Mouse (Mus musculus) midbrain, embryonic 10.5 days (tissue): ENCODE data around the gene Sccpdh. TPM values are rescaled to one million over a fixed set of nuclear protein-coding genes. Genes with fewer than 3 reads are reported as not detected.
"Not testable (repeated sequence)": the region's sequence is repeated elsewhere in the genome, so short reads cannot be mapped to it uniquely, and the experiment has no call there.

Experiments
- DNase-seq: peaks from one replicate; pipeline ENCODE4 v3.0.0-alpha.2; 2017; ENCODE audit warnings: low spot score
- H3K27ac ChIP-seq: fragments of 300-500 bp; sonication (generic); replicated peaks from 2 replicates; pipeline ENCODE4 v1.5.1; 2016; ENCODE audit warnings: mild to moderate bottlenecking
- H3K27me3 ChIP-seq: fragments of 300-500 bp; sonication (generic); 2 replicates; pipeline ENCODE4 v1.6.1; 2016; ENCODE audit warnings: low read depth, mild to moderate bottlenecking; ENCODE audit not compliant: poor library complexity, severe bottlenecking
- H3K36me3 ChIP-seq: fragments of 300-500 bp; sonication (generic); 2 replicates; pipeline ENCODE4 v1.6.1; 2016; ENCODE audit warnings: mild to moderate bottlenecking, moderate library complexity
- H3K4me1 ChIP-seq: fragments of 300-500 bp; sonication (generic); 2 replicates; pipeline ENCODE4 v1.6.1; 2016
- H3K4me3 ChIP-seq: fragments of 300-500 bp; sonication (generic); 2 replicates; pipeline ENCODE4 v1.5.1; 2016; ENCODE audit warnings: mild to moderate bottlenecking, moderate library complexity
- H3K9me3 ChIP-seq: fragments of 300-500 bp; sonication (generic); replicated peaks from 2 replicates; pipeline ENCODE4 v1.6.1; 2016; ENCODE audit warnings: mild to moderate bottlenecking
- WGBS: fragments of 180-500 bp; shearing (Covaris S2); methylation state at CpG from one replicate; pipeline ENCODE4 v1.1.7; 2016; 5-methylcytosine and 5-hydroxymethylcytosine counted together
- polyA plus RNA-seq: library from polyadenylated mRNA; unstranded; fragments of >200 nt; fragmentation: Nextera tagmentation; extraction: Ambion mirVana; gene quantifications from 2 replicates; pipeline ENCODE4 v1.2.1, GENCODE M21; 2016

Gene Sccpdh
- polyA plus RNA-seq, 1 experiment from 2014 or later: 78.0 TPM

GRCm38 (mm10) chr1:179677031-179677430, 9.0 kb downstream of the Sccpdh start:
- H3K27me3 ChIP-seq: no peaks in the 10 kb centered on the region
- no peak for DNase-seq
- no peaks in the 10 kb centered on the region for H3K4me1 ChIP-seq
- H3K27ac ChIP-seq: no peak overlapping the region
- WGBS: 90% methylated on average over 2 of the region's 2 CpGs
- H3K36me3 ChIP-seq: peaks cover 93% of the 10 kb centered on the region
- no peak overlapping the region for H3K4me3 ChIP-seq
- no peaks in the 10 kb centered on the region for H3K9me3 ChIP-seq

- peaks cover 90% of the 10 kb centered on the region for H3K36me3 ChIP-seq
- no peak for DNase-seq
- H3K27me3 ChIP-seq: no peaks in the 10 kb centered on the region
- WGBS: 97% methylated on average over 4 of the region's 4 CpGs
- H3K27ac ChIP-seq: no peak overlapping the region
- no peaks in the 10 kb centered on the region for H3K4me1 ChIP-seq
- no peaks in the 10 kb centered on the region for H3K9me3 ChIP-seq
- H3K4me3 ChIP-seq: no peak overlapping the region
Observed at GRCm38 (mm10) chr1:179679326-179679725, 11.3 kb downstream of the Sccpdh start.

- peaks cover 94% of the 10 kb centered on the region for H3K36me3 ChIP-seq
- WGBS: 90% methylated on average over 10 of the region's 10 CpGs
- not testable (repeated sequence) for H3K9me3 ChIP-seq, H3K4me1 ChIP-seq, H3K27ac ChIP-seq, H3K4me3 ChIP-seq, DNase-seq, H3K27me3 ChIP-seq
Observed at GRCm38 (mm10) chr1:179682753-179683152, 14.7 kb downstream of the Sccpdh start.

- DNase-seq: no peak
- no peak overlapping the region for H3K27ac ChIP-seq
- H3K4me3 ChIP-seq: no peak overlapping the region
- H3K27me3 ChIP-seq: no peaks in the 10 kb centered on the region
- no peaks in the 10 kb centered on the region for H3K9me3 ChIP-seq
- H3K36me3 ChIP-seq: peaks cover 73% of the 10 kb centered on the region
- H3K4me1 ChIP-seq: no peaks in the 10 kb centered on the region
- WGBS: 94% methylated on average over 6 of the region's 6 CpGs
Observed at GRCm38 (mm10) chr1:179686348-179686747, 18.3 kb downstream of the Sccpdh start.

- Histone ChIP-seq H3K4me3 (no peak overlapping the region), H3K9me3 (no peaks in the 10 kb centered on the region), H3K4me1 (no peaks in the 10 kb centered on the region), H3K36me3 (peaks cover 68% of the 10 kb centered on the region), H3K27ac (no peak overlapping the region), H3K27me3 (no peaks in the 10 kb centered on the region)
- no peak for DNase-seq
- 91% methylated on average over 5 of the region's 5 CpGs for WGBS
Observed at GRCm38 (mm10) chr1:179686781-179687180, 18.8 kb downstream of the Sccpdh start.

GRCm38 (mm10) chr1:179687305-179687704, 19.3 kb downstream of the Sccpdh start:
- Histone ChIP-seq H3K27me3 (no peaks in the 10 kb centered on the region), H3K4me1 (no peaks in the 10 kb centered on the region), H3K9me3 (no peaks in the 10 kb centered on the region), H3K27ac (no peak overlapping the region), H3K4me3 (no peak overlapping the region), H3K36me3 (peaks cover 63% of the 10 kb centered on the region)
- no peak for DNase-seq
- 89% methylated on average over 1 of the region's 1 CpGs for WGBS

- Histone ChIP-seq H3K4me3 (no peak overlapping the region), H3K27ac (no peak overlapping the region), H3K36me3 (peaks cover 59% of the 10 kb centered on the region), H3K9me3 (no peaks in the 10 kb centered on the region), H3K4me1 (no peaks in the 10 kb centered on the region), H3K27me3 (no peaks in the 10 kb centered on the region)
- DNase-seq: no peak
- 88% methylated on average over 3 of the region's 3 CpGs for WGBS
Observed at GRCm38 (mm10) chr1:179687966-179688365, 20.0 kb downstream of the Sccpdh start.

GRCm38 (mm10) chr1:179688415-179688814, 20.4 kb downstream of the Sccpdh start:
- Histone ChIP-seq H3K36me3 (peaks cover 54% of the 10 kb centered on the region), H3K4me3 (no peak overlapping the region), H3K27me3 (no peaks in the 10 kb centered on the region), H3K27ac (no peak overlapping the region), H3K9me3 (no peaks in the 10 kb centered on the region), H3K4me1 (no peaks in the 10 kb centered on the region)
- DNase-seq: no peak
- WGBS: 89% methylated on average over 6 of the region's 6 CpGs

- H3K27me3 ChIP-seq: no peaks in the 10 kb centered on the region
- no peak overlapping the region for H3K27ac ChIP-seq
- no peak overlapping the region for H3K4me3 ChIP-seq
- H3K36me3 ChIP-seq: peaks cover 49% of the 10 kb centered on the region
- WGBS: 85% methylated on average over 5 of the region's 5 CpGs
- DNase-seq: no peak
- no peaks in the 10 kb centered on the region for H3K4me1 ChIP-seq
- H3K9me3 ChIP-seq: no peaks in the 10 kb centered on the region
Observed at GRCm38 (mm10) chr1:179688914-179689313, 20.9 kb downstream of the Sccpdh start.

GRCm38 (mm10) chr1:179689479-179689878, 21.5 kb downstream of the Sccpdh start:
- Histone ChIP-seq H3K4me3 (no peak overlapping the region), H3K36me3 (peaks cover 44% of the 10 kb centered on the region)
- 81% methylated on average over 6 of the region's 6 CpGs for WGBS

GRCm38 (mm10) chr1:179704150-179704549, 36.1 kb downstream of the Sccpdh start:
- Histone ChIP-seq H3K27ac (no peak overlapping the region), H3K4me3 (no peak overlapping the region), H3K36me3 (no peaks in the 10 kb centered on the region), H3K9me3 (no peaks in the 10 kb centered on the region), H3K4me1 (no peaks in the 10 kb centered on the region), H3K27me3 (no peaks in the 10 kb centered on the region)
- WGBS: 80% methylated on average over 3 of the region's 3 CpGs
- DNase-seq: no peak

More at GRCm38 (mm10) chr1:179689479-179689878, 21.5 kb downstream of the Sccpdh start:
- no peak for DNase-seq
- H3K9me3 ChIP-seq: no peaks in the 10 kb centered on the region
- no peak overlapping the region for H3K27ac ChIP-seq
- H3K4me1 ChIP-seq: no peaks in the 10 kb centered on the region
- H3K27me3 ChIP-seq: no peaks in the 10 kb centered on the region

GRCm38 (mm10) chr1:179705154-179705553, 37.1 kb downstream of the Sccpdh start:
- H3K4me3 ChIP-seq: no peak overlapping the region
- DNase-seq: no peak
- no peak overlapping the region for H3K27ac ChIP-seq
- no peaks in the 10 kb centered on the region for H3K27me3 ChIP-seq
- H3K36me3 ChIP-seq: no peaks in the 10 kb centered on the region
- WGBS: 89% methylated on average over 6 of the region's 6 CpGs
- no peaks in the 10 kb centered on the region for H3K9me3 ChIP-seq
- no peaks in the 10 kb centered on the region for H3K4me1 ChIP-seq

GRCm38 (mm10) chr1:179709390-179709789, 41.4 kb downstream of the Sccpdh start:
- no peak overlapping the region for H3K27ac ChIP-seq
- no peaks in the 10 kb centered on the region for H3K9me3 ChIP-seq
- no peaks in the 10 kb centered on the region for H3K27me3 ChIP-seq
- no peaks in the 10 kb centered on the region for H3K4me1 ChIP-seq
- H3K4me3 ChIP-seq: no peak overlapping the region
- WGBS: 87% methylated on average over 6 of the region's 6 CpGs
- H3K36me3 ChIP-seq: no peaks in the 10 kb centered on the region
- DNase-seq: no peak

- H3K9me3 ChIP-seq: peaks cover 5% of the 10 kb centered on the region; the same call in 1 of the 2 replicates
- no peak overlapping the region for H3K27ac ChIP-seq
- H3K4me1 ChIP-seq: no peaks in the 10 kb centered on the region
- no peaks in the 10 kb centered on the region for H3K27me3 ChIP-seq
- no peak for DNase-seq
- 90% methylated on average over 5 of the region's 5 CpGs for WGBS
- H3K4me3 ChIP-seq: no peak overlapping the region
- H3K36me3 ChIP-seq: no peaks in the 10 kb centered on the region
Observed at GRCm38 (mm10) chr1:179710739-179711138, 42.7 kb downstream of the Sccpdh start.
